Mouse (Mus musculus) right cerebral cortex, adult 18-20 months (tissue): Measurements from ENCODE around the gene Cdkn2b.

ENCODE experiments used
- DNase-seq: peaks from one replicate; pipeline ENCODE4 v3.0.0; 2022; ENCODE audit warnings: mixed read lengths

The Cdkn2b gene

DNA sequence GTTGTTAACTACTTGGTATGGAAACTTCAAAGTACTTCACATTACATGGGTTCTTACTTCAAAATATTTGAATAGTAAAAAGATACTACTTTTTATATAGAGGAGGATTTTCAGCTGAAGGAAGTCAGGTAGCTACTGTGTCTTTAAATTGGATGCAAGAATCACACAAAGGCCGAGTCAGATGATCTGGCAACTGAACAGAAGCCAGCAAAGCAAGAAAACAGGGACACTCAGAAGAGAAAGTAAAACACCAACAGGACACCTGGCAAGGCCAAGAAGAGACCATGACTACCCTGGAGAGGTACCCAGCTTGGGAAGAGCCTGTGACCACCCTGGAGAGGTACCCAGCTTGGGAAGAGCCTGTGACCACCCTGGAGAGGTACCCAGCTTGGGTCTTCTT is 24.3 kb downstream of the Cdkn2b start:
- DNase-seq: no peak

DNA sequence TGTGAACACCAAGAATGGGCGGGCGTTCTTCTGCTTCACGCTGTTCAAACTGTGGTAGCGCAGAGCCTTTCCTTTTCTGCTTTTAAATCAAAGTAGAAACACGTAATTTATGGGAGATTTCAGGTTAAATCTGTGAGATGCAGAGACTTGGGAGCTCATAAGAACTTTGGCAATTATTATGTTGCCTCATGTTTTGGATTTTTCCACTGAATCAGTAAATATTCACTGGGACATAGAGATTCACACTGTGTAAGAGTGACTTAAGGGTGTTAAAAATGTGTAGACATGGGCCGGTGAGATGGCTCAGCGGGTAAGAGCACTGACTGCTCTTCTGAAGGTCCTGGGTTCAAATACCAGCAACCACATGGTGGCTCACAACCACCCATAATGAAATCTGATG is 25.2 kb downstream of the Cdkn2b start:
- DNase-seq: no peak

DNA sequence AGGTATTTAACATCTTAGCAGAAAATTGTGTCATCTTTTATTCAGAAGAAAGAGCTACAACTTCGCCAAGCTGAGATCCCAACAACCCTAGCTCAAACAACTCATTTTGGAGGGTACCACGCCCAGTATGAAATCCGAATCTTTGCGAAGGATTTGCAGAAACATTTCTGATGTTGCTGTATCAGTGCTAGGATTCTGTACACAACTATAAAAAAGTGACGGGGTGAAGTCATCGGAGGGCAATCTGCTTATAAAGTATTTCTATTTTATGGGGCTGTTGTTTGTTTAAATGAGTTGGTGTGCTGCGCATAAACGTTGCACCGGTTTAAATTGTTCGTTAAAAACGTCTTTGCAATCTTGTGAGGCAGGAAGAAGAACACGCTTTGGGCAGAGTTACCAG is 28.2 kb downstream of the Cdkn2b start:
- DNase-seq: no peak

DNA sequence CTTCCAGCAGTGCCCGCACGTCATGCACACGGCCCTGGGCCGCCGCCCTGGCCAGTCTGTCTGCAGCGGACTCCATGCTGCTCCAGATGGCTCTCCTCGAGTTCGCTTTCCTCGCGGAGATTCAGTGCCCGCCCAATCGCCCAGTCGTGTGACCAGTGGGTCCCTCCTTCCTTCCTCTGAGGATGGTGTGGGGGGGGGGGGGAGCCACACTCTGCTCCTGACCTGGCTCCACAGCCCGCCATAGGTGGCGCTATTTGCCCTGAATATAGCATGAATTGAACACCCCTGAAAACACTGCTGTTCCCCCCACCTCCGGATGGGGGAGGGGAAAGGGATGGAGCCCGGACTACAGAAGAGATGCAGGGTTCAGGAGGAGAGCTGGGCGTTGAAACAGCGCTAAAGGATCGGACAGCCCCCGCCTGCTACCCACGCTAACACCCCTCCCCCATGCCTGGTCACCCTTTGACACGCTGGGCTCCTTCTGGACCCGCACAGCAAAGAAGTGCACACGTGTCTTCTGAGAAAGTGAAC is 28.7 kb downstream of the Cdkn2b start:
- DNase-seq: no peak

DNA sequence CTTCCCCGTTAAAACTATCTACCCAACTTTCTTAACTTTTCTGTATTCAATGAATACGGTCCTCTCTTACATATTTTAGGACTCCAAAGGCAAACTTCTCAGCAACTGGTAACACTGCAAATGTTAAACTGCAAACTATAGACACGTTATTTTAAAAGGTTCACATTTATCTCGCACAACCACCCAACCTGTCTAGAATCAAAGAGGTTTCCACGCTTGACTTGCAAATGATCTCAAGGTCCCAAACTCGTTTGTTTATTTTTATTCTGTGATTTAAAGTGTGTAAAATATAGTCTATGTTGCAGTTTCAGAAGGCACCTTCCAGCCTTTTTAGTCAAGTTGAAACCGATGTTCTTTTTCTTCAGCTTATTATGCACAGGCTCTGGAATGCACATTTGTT is 29.6 kb downstream of the Cdkn2b start:
- DNase-seq: no peak

DNA sequence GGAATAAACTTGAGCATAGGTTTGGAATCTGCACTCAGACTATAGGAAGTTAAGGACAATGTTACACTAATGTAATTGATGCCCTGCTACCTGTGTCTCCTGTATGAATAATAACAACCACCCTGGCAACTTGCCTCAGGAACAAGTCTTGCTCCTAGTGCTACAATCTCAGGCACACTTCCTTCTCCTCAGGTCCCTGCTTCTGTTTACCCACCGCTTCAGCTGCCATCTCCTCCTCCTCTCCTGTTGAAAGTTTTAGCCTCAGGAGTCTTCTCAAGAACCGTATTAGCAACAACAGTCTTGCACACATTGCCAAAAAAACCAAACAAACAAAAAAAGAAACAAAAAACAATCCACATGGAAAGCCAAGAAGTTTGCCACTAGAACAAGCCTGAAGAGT is 31.2 kb downstream of the Cdkn2b start:
- no peak for DNase-seq

DNA sequence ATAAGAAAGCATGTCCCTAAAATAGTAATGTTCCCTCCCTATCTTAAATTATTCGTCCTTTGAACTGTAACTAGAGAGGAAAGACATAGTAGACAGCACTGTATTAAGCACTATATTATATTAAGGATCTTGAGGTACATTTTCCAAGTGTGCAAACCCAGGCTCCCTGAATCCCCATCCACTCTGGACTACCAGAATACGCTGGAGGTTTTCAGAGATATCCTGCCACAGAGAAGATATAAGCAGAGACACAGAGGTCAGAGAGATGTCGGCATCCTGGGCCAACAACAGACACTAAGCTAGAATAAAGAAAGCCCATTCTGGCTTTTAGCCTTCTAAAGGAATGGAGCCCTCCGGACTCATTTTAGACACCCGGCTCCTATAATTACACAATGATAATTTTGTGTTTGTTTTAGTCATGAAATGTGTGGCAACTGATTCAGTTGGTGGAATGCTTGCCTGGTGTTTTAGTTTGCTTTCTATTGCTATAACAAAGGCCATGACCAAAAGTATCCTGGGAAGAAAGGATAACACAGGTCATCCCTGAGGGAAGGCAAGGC is 33.4 kb downstream of the Cdkn2b start:
- DNase-seq: no peak

DNA sequence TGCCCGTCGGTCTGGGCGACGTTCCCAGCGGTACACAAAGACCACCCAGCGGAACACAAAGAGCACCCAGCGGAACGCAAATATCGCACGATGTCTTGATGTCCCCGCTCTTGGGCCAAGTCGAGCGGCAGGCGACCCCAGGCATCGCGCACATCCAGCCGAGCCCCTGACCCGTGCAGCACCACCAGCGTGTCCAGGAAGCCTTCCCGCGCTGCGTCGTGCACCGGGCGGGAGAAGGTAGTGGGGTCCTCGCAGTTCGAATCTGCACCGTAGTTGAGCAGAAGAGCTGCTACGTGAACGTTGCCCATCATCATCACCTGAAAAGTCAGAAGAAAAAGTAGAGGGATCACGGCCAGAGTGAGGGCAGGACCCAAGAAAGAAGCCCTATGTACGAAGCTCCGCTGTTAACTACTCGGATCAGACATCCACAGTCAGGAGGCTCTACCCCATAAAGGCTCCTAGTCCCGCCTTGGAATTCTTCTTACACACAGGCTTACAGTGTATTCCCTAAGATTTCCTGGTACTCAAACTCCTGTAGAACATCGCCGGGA is 34.1 kb downstream of the Cdkn2b start:
- no peak for DNase-seq

DNA sequence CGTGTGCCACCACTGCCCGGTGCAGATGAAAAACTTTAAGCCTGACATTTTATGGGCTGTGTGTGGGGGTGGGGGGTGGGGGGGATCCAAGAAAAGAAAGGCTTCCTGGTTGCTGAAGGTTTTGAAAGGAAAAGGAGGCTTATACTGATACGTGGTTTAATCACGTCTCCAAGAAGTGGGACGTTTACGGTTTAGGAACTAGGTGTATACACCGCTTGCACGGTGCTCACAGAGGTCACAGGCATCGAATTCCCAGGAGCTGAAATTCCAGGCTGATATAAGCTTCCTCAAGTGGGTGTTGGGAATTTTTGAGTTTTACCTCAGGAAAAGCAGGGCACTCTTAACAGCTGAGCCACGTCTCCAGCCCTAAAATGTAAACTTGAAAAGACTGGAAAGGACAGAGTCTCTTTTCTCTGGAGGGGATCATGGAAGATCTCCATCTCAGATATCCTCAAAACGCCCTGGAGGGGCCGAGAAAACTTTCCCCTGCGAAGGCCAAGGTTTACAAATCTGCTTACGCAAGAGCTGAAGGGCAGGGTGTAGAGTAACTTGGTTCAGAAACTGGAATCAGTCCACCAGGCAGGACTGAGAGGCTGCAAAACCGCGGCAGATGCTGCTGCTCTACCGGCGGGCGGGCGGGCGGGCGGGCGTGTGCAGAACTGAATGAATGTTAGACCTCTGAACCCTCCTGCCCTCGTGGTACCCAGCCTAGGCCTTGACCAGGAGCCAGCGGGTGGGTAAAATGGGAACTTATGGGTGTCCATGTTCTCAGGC is 34.8 kb downstream of the Cdkn2b start:
- no peak for DNase-seq

DNA sequence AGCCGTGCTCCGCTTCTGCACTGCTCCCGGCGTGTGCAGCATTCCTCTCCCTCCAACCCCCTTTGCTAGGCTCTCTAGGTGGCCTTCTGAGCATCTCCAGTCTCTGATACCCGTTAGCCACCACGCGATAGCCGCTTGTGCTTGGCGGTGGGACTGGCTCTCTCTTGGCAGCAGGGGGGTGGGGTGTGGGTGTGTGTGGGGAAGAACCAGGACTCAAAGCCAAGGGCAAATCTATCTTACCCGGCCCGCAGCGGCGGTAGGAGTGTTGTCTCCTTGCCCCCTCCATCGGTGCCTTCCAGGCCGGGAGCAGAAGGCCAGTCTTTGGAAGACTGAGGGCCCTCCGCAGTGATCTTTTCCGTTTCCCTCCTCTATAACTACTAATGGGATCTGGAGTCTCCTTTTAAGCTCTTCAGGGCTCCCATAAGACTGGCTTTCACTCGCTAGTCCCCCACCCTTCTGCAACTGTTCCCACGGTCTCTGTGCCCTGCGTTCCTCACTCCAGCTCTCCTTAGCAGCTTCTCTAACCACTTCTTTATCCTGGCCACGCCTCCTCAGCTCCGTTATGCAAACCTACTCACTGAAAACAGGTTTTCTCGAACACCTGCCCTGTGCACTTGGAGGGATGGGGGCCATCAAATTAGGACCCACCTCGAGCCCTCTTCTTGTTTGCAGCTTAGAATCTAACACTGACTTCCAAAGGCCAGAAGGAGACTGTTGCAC is 35.9 kb downstream of the Cdkn2b start:
- DNase-seq: no peak

DNA sequence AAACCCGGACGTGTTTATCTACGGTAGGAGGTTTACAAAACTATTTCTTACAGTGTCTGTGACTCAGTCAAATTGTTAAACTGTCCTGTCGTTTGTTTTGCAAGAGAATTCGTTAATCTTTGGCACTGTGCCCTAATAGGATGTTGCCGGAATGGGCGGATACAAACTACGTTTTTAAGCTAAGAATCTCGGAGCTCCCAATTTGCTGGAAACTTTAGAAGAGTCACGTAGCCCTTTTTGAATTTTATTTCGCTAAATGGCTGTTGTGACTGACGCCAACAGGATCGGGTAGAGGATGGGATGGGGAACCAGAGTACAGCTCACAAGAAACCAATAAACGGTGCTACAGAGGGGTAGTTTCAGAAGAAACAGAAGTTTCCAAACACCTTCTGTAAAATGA is 36.8 kb downstream of the Cdkn2b start:
- DNase-seq: no peak

DNA sequence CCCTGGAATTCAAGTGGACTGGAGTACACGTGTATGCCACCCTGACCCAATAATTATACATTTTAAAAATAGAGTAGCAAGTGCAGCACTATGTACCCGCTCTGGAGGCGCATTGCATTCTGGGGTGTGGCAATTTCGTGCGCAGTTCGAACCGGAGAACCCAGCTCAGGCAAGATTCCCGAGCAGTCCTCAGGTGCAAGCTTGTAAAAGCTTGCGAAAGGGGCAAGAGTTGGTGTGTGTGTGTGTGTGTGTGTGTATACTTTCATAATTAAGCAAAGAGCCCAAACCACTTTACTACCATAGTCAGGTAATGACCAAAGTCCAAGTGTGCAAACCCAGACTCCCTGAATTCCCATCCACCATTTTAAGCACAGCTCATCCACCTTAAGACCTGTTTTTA is 37.3 kb downstream of the Cdkn2b start:
- no peak for DNase-seq

DNA sequence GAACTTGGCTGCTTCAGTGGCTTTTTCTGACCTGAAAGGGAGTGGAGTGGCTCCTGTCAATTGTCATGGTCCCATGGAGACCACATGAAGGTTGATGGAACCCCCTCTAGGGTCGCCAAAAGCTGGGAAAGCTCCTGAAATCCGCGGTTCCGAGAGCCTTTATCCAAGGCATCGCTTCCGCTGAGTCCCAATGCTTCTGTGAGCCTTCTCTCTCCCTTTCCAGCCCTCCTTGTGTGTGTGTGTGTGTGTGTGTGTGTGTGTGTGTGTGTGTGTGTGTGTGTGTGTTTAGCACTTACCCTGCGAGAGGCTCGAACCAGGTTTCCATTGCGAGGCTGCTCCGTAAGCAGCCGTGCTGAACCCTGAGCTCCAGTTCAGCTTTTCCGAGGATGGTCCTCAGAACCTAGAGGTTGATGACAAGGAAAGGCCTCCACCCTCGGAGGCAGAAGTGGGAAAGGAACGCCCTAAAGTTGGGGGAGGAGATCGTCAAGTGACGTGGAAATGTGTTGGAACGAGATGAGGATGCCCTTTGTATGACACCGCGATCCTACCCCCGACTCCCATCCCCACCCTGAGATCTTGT is 37.8 kb downstream of the Cdkn2b start:
- no peak for DNase-seq

DNA sequence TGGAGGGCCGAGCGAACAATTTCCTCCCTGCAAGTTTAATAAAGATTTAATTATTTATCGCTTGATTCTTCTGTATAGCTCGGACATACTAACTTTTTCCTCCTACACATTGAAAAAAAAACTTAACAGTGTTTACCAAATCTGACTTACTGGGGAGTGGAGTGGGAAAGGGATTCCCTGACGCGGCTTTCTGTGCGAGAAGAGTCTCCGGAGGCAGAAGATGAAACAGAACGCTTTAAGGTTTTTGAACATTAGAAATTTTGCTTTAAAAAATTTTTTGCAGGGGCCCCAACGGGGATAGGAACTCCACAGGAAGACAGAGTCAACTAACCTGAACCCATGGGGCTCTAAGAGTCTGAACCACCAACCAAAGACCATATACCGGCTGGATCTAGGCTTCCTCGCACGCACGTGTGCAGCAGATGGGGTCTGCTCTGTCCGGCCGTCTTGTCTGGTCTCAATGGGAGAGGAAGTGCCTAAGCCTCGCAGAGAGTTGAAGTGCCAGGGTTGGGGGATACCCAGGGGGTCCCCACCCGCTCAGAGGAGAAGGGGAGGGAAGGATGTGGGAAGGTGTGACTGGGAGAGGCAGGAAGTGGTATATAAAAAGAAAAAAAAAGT is 38.6 kb downstream of the Cdkn2b start:
- DNase-seq: no peak

DNA sequence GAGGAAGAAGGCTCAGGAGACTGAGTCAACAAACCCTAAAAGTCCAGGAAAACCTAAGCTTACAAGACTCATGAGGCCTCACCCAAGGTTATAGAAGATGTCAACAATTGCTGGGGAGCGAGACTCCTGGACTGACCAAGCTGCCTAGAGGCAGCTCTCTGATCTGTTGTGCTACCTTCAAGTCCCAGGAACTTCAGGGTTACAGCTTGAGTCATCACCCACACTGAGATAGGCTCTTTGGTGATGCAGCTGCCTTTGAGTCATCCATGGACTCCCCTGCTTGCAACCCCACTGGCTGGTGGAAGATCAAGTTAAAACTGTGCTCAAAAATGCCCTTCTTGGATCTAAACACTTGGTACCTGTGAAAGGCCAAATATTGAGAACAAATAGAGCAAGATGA is 53.1 kb downstream of the Cdkn2b start:
- DNase-seq: no peak
